Mouse (Mus musculus) myocyte (in vitro differentiated cells): ENCODE results near the gene Myh6.

Experiments used
- CEBPB ChIP-seq: IDR thresholded peaks from 2 replicates; pipeline ENCODE4 v1.6.1; 2011; ENCODE audit warnings: mild to moderate bottlenecking, moderate library complexity; ENCODE audit not compliant: poor library complexity, insufficient read depth, severe bottlenecking
- E2F4 ChIP-seq: IDR thresholded peaks from one replicate; pipeline ENCODE4 v1.6.1; 2011; ENCODE audit warnings: mild to moderate bottlenecking, control low read depth, moderate library complexity; ENCODE audit not compliant: insufficient read depth
- MAX ChIP-seq: IDR thresholded peaks from one replicate; pipeline ENCODE4 v1.6.1; 2011; ENCODE audit warnings: low read depth, mild to moderate bottlenecking, control low read depth
- MYOD1 ChIP-seq, 3 experiments: IDR thresholded peaks; one replicate each; pipeline ENCODE4 v1.6.1; 2011; ENCODE audit warnings: control low read depth in 2 of 3, low read depth in 2 of 3, mild to moderate bottlenecking in 2 of 3, moderate library complexity in 1 of 3; ENCODE audit not compliant: insufficient read length in 2 of 3, control insufficient read depth in 1 of 3
- MYOG ChIP-seq, 3 experiments: IDR thresholded peaks; one replicate each; pipeline ENCODE4 v1.6.1; 2011; ENCODE audit warnings: control low read depth in 2 of 3, low read depth in 2 of 3, mild to moderate bottlenecking in 2 of 3; ENCODE audit not compliant: insufficient read length in 2 of 3, control insufficient read depth in 1 of 3, insufficient read depth in 1 of 3
- POLR2A ChIP-seq: IDR thresholded peaks from one replicate; pipeline ENCODE4 v1.6.1; 2011; ENCODE audit warnings: low read depth, mild to moderate bottlenecking, control low read depth, moderate library complexity; ENCODE audit not compliant: insufficient read length
- POLR2AphosphoS2 ChIP-seq: IDR thresholded peaks from one replicate; pipeline ENCODE4 v1.6.1; 2011; ENCODE audit warnings: low read depth, control low read depth; ENCODE audit not compliant: insufficient read length
- TCF12 ChIP-seq: IDR thresholded peaks from one replicate; pipeline ENCODE4 v1.6.1; 2011; ENCODE audit warnings: mild to moderate bottlenecking, control low read depth; ENCODE audit not compliant: poor library complexity, insufficient read depth, severe bottlenecking
- TCF3 ChIP-seq: IDR thresholded peaks from one replicate; pipeline ENCODE4 v1.6.1; 2011; ENCODE audit warnings: low read depth, control low read depth; ENCODE audit not compliant: insufficient read length
- USF1 ChIP-seq: IDR thresholded peaks from one replicate; pipeline ENCODE4 v1.6.1; 2011; ENCODE audit warnings: low read depth, mild to moderate bottlenecking, control low read depth, moderate library complexity

DNA sequence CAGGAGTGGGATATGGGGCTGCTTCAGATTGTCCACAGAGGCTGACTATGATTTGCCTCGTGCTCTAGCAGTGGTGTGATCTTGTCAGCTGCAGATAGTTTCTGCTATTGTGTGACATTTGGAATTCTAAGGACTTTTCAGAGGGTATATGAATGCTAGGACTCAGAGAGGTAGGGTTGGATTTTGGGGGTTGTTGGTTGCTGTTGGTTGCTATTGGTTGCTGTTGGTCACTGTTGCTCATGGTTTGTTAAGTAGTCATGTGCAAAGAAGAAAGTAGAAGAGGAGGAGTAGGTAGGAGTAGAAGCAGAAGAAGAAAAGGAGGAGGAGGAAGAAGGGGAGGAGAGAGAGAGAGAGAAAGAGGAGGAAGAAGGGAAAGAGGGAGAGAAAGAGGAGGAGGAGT is 9.9 kb upstream of the Myh6 start, which contains the start of gene Gm17428:
- TF ChIP-seq TCF12 (no peak), MYOG (IDR thresholded peaks at IDR 0.05; ENCODE audit: control insufficient read depth in 1 of 3, insufficient read depth in 1 of 3, insufficient read length in 2 of 3, low read depth in 2 of 3) (no peak), POLR2A (no peak), E2F4 (no peak), USF1 (no peak), POLR2AphosphoS2 (no peak), MAX (no peak), CEBPB (no peak), MYOD1 (IDR thresholded peaks at IDR 0.05; ENCODE audit: control insufficient read depth in 1 of 3, insufficient read length in 2 of 3, low read depth in 2 of 3) (no peak), TCF3 (no peak)
